Mouse (Mus musculus): ENCODE results near the gene Szrd1. TPM values are rescaled to one million over a fixed set of nuclear protein-coding genes. Genes with fewer than 3 reads are reported as not detected.
A peak's percentile ranks its signal among the peaks of the same experiment; 100 is the strongest.
"Not testable (repeated sequence)": the region's sequence is repeated elsewhere in the genome, so short reads cannot be mapped to it uniquely, and the experiment has no call there.

Szrd1 gene
- total and polyA plus RNA-seq, 2 experiments from 2014 or later: 17.2 to 60.5 TPM

GRCm38 (mm10) chr4:141148009-141148801, 8.6 kb upstream of the Szrd1 start:
- ATAC-seq (peak; percentile 72), DNase-seq (peak; percentile 52)
- Histone ChIP-seq H3K4me3 (ENCODE audit: low read depth, low read length) (peak overlapping the region; percentile 99), H3K4me1 (ENCODE audit: insufficient read depth) (peaks cover 19% of the 10 kb centered on the region), H3K27ac (ENCODE audit: low read depth, low read length) (peak overlapping the region; percentile 91), H3K27me3 (ENCODE audit: insufficient read depth, low read length) (no peaks in the 10 kb centered on the region), H3K36me3 (ENCODE audit: insufficient read depth) (0 out of 2 replicates have a peak, but pooled peaks cover 4% of the 10 kb centered on the region), H3K9me3 (ENCODE audit: low read length) (no peaks in the 10 kb centered on the region), H3K9ac (peak overlapping the region; percentile 99), H3K4me2 (ENCODE audit: low read depth) (peak overlapping the region; percentile 57)
- peak; percentile 18; the same call in 1 of the 2 replicates for TF ChIP-seq CTCF (IDR thresholded peaks at IDR 0.05; ENCODE audit: low read depth)
- WGBS: under 1% methylated on average over 66 of the region's 66 CpGs

DNA sequence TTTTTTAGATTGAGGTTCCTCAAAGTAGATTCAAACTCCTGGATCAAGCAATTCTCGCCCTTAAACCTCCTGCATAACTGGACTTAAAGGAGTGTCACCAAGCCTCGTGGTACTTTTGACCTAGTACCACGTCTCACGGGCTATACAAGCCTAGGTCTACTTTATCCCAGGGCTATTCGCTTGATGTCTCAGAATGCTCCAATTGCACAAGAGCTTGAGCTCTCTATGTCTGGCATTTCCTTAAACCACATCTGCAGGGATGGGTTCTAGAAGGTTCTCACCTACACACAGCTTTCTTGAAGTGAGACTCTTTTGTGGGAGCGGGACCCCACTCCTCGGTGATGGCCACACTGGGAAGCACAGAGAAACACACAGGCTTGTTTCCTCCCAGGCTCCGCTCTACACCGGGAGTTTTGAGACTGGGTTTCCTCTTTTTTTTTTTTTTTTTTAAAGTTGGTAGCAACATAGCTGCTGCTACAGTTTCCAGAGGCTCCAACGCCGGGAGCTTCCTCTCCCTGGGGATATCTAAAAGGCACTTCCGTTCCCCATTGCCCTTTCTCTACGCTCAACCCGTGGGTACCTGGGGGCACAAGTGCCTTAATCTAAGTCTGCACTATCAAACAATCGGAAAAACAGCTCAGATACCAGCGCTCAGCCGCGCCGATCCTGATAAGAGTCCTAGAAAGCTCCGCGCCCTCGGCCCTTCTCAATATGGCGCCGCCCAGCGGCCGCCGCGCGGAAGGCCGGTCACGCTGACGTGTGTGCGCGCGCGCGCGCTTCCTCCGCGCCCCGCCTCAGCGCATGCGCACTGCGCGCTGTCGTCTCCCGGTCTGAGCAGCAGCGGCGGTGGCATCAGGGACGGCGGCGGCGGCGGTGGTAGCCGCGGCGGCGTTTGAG, 7.8 kb upstream of the Szrd1 start, which contains the start of gene Fbxo42:
TSS of gene Fbxo42 (plus strand) at position 802 of the 897 bp plus-strand sequence.
- TF ChIP-seq CTCF (IDR thresholded peaks at IDR 0.05; ENCODE audit: low read depth): peak; percentile 73
- peaks cover 19% of the 10 kb centered on the region for H3K4me1 ChIP-seq (ENCODE audit: insufficient read depth)
- 10% methylated on average over 53 of the region's 58 CpGs for WGBS
- no peaks in the 10 kb centered on the region for H3K9me3 ChIP-seq (ENCODE audit: low read length)
- no peaks in the 10 kb centered on the region for H3K36me3 ChIP-seq (ENCODE audit: insufficient read depth)
- H3K4me2 ChIP-seq (ENCODE audit: low read depth): peak within 1 kb of the TSS; percentile 57
- H3K27me3 ChIP-seq (ENCODE audit: insufficient read depth, low read length): no peaks in the 10 kb centered on the region
- peak within 1 kb of the TSS; percentile 99 for H3K4me3 ChIP-seq (ENCODE audit: low read depth, low read length)
- DNase-seq (peak; percentile 99), ATAC-seq (peak; percentile 93)
- peak within 1 kb of the TSS; percentile 91 for H3K27ac ChIP-seq (ENCODE audit: low read depth, low read length)
- H3K9ac ChIP-seq: peak within 1 kb of the TSS; percentile 99

GRCm38 (mm10) chr4:141146491-141147033, 7.0 kb upstream of the Szrd1 start:
- Histone ChIP-seq H3K4me1 (ENCODE audit: insufficient read depth) (peaks cover 19% of the 10 kb centered on the region), H3K4me2 (ENCODE audit: low read depth) (0 out of 2 replicates have a peak overlapping the region, but pooled peaks have one; percentile 57), H3K36me3 (ENCODE audit: insufficient read depth) (no peaks in the 10 kb centered on the region), H3K27ac (ENCODE audit: low read depth, low read length) (no peak overlapping the region), H3K9me3 (ENCODE audit: low read length) (no peaks in the 10 kb centered on the region), H3K4me3 (ENCODE audit: low read depth, low read length) (no peak overlapping the region), H3K27me3 (ENCODE audit: insufficient read depth, low read length) (no peaks in the 10 kb centered on the region), H3K9ac (no peak overlapping the region)
- no peak for TF ChIP-seq CTCF (IDR thresholded peaks at IDR 0.05; ENCODE audit: low read depth)
- 94% methylated on average over 6 of the region's 6 CpGs for WGBS
- no peak for ATAC-seq
- DNase-seq: no peak

GRCm38 (mm10) chr4:141145124-141145523, 5.5 kb upstream of the Szrd1 start:
- not testable (repeated sequence) for DNase-seq; H3K36me3 ChIP-seq (ENCODE audit: insufficient read depth); H3K27me3 ChIP-seq (ENCODE audit: insufficient read depth, low read length); ATAC-seq; H3K9ac ChIP-seq; H3K27ac ChIP-seq (ENCODE audit: low read depth, low read length); H3K9me3 ChIP-seq (ENCODE audit: low read length); H3K4me2 ChIP-seq (ENCODE audit: low read depth); H3K4me3 ChIP-seq (ENCODE audit: low read depth, low read length)
- WGBS: 94% methylated on average over 9 of the region's 16 CpGs
- H3K4me1 ChIP-seq (ENCODE audit: insufficient read depth): peaks cover 19% of the 10 kb centered on the region

DNA sequence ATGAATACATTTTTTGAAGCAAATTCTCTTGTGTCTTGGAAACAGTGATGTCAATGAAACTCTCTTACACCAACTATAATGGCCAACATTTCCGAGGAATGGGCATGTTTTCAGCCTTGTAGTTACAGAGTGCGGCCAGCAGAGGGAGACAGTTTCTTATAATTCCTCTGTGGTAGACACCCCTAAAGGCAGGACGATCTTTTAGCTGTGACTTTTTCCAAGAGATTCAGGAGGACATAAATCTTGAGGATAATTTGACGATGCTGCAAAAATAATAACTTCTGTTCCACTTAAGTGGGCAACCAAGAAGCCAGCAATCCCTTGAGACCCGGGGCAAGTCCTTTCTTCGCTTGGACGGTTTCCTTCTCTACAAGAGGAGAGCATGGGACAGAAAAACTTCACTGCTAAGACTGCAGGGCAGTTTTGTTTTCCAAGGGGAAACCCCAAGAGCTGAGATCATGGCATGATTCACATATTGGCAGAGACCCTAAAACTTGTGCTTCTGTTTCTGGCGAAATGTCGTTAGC, 2.8 kb upstream of the Szrd1 start:
- peak; percentile 82 for DNase-seq
- H3K9ac ChIP-seq: no peak overlapping the region
- no peak overlapping the region for H3K4me3 ChIP-seq (ENCODE audit: low read depth, low read length)
- H3K9me3 ChIP-seq (ENCODE audit: low read length): no peaks in the 10 kb centered on the region
- peaks cover 12% of the 10 kb centered on the region; the same call in 1 of the 2 replicates for H3K4me1 ChIP-seq (ENCODE audit: insufficient read depth)
- 24% methylated on average over 9 of the region's 9 CpGs for WGBS
- TF ChIP-seq CTCF (IDR thresholded peaks at IDR 0.05; ENCODE audit: low read depth): peak; percentile 95
- ATAC-seq: no peak
- H3K27ac ChIP-seq (ENCODE audit: low read depth, low read length): no peak overlapping the region
- no peaks in the 10 kb centered on the region for H3K27me3 ChIP-seq (ENCODE audit: insufficient read depth, low read length)
- H3K36me3 ChIP-seq (ENCODE audit: insufficient read depth): no peaks in the 10 kb centered on the region
- no peak overlapping the region for H3K4me2 ChIP-seq (ENCODE audit: low read depth)

DNA sequence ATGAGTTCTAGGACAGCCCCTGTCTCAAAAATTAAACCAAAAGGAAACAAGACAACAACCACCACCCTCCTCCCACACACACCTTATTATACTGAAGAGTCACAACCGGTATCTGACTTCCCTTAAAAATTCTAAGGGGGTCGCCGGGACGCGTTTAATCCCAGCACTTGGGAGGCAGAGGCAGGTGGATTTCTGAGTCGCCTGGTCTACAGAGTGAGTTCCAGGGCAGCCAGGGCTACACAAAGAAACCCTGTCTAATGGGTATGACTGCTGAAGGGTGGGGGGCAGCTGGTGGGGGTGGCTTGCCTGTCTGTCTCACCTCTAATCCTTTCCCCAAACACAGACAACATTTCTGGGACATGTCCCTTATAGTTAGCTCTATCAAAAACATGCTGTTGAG, 1.4 kb upstream of the Szrd1 start:
- TF ChIP-seq CTCF (IDR thresholded peaks at IDR 0.05; ENCODE audit: low read depth): no peak
- peaks cover 7% of the 10 kb centered on the region; the same call in 1 of the 2 replicates for H3K4me1 ChIP-seq (ENCODE audit: insufficient read depth)

DNA sequence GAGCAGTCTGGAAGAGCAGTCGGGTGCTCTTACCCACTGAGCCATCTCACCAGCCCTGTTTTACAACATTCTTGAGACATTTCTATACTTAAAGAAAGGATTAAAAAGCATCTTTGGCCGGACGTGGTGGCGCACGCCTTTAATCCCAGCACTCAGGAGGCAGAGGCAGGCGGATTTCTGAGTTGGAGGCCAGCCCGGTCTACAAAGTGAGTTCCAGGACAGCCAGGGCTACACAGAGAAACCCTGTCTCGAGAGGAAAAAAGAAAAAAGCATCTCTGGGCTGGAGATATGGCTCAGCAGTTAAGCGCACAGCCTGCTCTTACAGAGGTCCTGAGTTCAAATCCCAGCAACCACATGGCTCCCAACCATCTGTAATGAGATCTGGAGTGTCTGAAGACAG, 779 bp upstream of the Szrd1 start:
- ATAC-seq; H3K4me1 ChIP-seq (ENCODE audit: insufficient read depth); H3K27me3 ChIP-seq (ENCODE audit: insufficient read depth, low read length); H3K4me3 ChIP-seq (ENCODE audit: low read depth, low read length); DNase-seq; H3K27ac ChIP-seq (ENCODE audit: low read depth, low read length); H3K9ac ChIP-seq; H3K4me2 ChIP-seq (ENCODE audit: low read depth); H3K36me3 ChIP-seq (ENCODE audit: insufficient read depth); H3K9me3 ChIP-seq (ENCODE audit: low read length): not testable (repeated sequence)
- 89% methylated on average over 9 of the region's 9 CpGs for WGBS

More for the DNA sequence above, 1.4 kb upstream of the Szrd1 start:
- Histone ChIP-seq H3K9me3 (ENCODE audit: low read length) (no peaks in the 10 kb centered on the region), H3K27me3 (ENCODE audit: insufficient read depth, low read length) (no peaks in the 10 kb centered on the region), H3K4me3 (ENCODE audit: low read depth, low read length) (no peak overlapping the region), H3K36me3 (ENCODE audit: insufficient read depth) (no peaks in the 10 kb centered on the region), H3K27ac (ENCODE audit: low read depth, low read length) (no peak overlapping the region), H3K4me2 (ENCODE audit: low read depth) (no peak overlapping the region), H3K9ac (no peak overlapping the region)
- DNase-seq: no peak
- no peak for ATAC-seq
- WGBS: 89% methylated on average over 6 of the region's 6 CpGs
